Mouse (Mus musculus) heart, postnatal 4 days (tissue): ENCODE measurements around the gene Gm4307. TPM values are rescaled to one million over a fixed set of nuclear protein-coding genes. Genes with fewer than 3 reads are reported as not detected.
A peak's percentile ranks its signal among the peaks of the same experiment; 100 is the strongest.
"Not testable (repeated sequence)": the region's sequence is repeated elsewhere in the genome, so short reads cannot be mapped to it uniquely, and the experiment has no call there.

Source experiments
- DNase-seq: peaks from one replicate; pipeline ENCODE4 v3.0.0; 2021
- total RNA-seq, 2 experiments: library from RNA; stranded (reverse); gene quantifications; 2 replicates each; pipeline ENCODE4 v1.2.3; 2021

Gm4307 gene
- not detected for total RNA-seq

GRCm38 (mm10) chr10:100361038-100361437, at the start of gene Gm4307:
Gene Gm4307, plus strand, starts transcription at chr10:100361338.
- not testable (repeated sequence) for DNase-seq

- not testable (repeated sequence) for DNase-seq
Measured at GRCm38 (mm10) chr10:100335376-100335775, 25.8 kb upstream of the Gm4307 start, which contains the start of gene Gm4301. Gene Gm4301, plus strand, starts transcription at chr10:100335676.

DNA sequence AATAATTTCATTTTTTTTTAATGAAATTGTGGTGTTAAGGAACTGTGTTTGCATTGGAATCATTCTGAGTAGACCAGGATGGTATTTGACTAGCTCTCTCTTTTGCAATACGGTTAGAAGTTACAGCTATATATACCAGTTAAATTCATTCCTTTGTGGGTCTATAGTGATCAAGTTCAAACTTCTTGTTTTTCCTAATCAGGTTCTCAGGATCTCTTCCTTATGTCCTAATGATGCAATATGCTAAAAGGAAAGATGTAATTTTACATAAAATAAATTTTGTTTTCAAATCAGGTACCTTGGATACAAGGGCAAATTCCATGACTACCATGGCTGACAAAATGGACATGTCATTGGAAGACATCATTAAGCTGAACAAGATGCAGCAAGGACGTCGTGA, 20.6 kb upstream of the Gm4307 start, which contains the start of gene Gm4302:
TSS of gene Gm4302 (plus strand) at position 301 of the 400 bp plus-strand sequence.
- not testable (repeated sequence) for DNase-seq

DNA sequence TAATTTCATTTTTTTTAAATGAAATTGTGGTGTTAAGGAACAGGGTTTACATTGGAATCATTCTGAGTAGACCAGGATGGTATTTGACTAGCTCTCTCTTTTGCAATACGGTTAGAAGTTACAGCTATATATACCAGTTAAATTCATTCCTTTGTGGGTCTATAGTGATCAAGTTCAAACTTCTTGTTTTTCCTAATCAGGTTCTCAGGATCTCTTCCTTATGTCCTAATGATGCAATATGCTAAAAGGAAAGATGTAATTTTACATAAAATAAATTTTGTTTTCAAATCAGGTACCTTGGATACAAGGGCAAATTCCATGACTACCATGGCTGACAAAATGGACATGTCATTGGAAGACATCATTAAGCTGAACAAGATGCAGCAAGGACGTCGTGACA, 15.5 kb upstream of the Gm4307 start, which contains the start of gene Gm4303:
TSS of gene Gm4303 (plus strand) at position 301 of the 400 bp plus-strand sequence.
- DNase-seq = not testable (repeated sequence)

DNA sequence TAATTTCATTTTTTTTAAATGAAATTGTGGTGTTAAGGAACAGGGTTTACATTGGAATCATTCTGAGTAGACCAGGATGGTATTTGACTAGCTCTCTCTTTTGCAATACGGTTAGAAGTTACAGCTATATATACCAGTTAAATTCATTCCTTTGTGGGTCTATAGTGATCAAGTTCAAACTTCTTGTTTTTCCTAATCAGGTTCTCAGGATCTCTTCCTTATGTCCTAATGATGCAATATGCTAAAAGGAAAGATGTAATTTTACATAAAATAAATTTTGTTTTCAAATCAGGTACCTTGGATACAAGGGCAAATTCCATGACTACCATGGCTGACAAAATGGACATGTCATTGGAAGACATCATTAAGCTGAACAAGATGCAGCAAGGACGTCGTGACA, 10.3 kb upstream of the Gm4307 start, which contains the start of gene Gm4305:
TSS of gene Gm4305 (plus strand) at position 301 of the 400 bp plus-strand sequence.
- DNase-seq = not testable (repeated sequence)

DNA sequence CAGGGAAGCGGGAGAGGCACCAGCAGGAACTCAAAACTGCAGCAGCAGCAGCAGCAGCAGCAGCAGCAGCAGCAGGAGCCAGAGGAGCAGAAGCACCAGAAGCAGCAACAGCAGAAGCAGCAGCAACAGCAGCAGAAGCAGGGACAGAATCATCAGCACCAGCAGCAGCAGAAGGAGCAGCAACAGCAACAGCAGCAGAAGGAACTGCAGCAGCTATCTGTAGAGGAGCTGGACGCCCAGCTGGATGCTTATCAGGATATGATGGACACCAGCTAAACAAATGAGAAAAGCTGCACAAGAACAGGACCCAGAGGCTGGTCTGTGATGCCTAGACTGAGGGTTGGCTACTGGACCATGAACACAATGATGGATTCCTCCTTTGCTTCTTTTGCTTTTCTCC, 4.3 kb upstream of the Gm4307 start:
- peak; percentile 9 for DNase-seq

DNA sequence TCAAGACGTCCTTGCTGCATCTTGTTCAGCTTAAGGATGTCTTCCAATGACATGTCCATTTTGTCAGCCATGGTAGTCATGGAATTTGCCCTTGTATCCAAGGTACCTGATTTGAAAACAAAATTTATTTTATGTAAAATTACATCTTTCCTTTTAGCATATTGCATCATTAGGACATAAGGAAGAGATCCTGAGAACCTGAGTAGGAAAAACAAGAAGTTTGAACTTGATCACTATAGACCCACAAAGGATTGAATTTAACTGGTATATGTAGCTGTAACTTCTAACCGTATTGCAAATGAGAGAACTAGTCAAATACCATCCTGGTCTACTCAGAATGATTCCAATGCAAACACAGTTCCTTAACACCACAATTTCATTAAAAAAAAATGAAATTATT, 21.3 kb downstream of the Gm4307 start, which contains the start of gene Gm4312:
TSS of gene Gm4312 (minus strand) at position 101 of the 400 bp plus-strand sequence.
- not testable (repeated sequence) for DNase-seq

DNA sequence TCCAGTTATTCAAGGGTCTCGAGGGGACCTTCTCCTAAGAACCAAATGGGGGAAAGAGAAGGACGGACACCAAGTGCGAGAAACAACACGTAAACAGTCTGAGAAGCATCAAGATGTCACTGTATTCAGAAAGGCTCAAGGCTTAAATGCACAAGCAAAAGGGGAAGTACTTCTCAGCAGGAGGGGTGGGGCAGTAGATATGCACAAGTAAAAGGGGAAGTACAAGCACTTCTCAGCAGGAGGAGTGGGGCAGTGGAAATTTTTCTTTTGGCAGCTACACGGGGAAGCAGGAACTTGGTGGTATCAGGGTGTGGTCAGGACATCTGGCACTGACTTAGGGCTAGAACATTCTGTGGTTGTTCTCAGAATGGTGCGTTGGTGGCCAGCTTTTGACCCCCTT, 41.2 kb downstream of the Gm4307 start:
- DNase-seq = not testable (repeated sequence)

Other genes starting within 250 kb of the Gm4307 start
- not detected for gene Gm4301, start 25.7 kb upstream of the Gm4307 start, total RNA-seq
- not detected for gene Gm4302, start 20.5 kb upstream of the Gm4307 start, total RNA-seq
- gene Gm4303, start 15.4 kb upstream of the Gm4307 start, total RNA-seq = not detected
- gene Gm4305, start 10.2 kb upstream of the Gm4307 start, total RNA-seq = not detected
- gene Gm4312, start 21.2 kb downstream of the Gm4307 start, total RNA-seq = not detected
- 10 to 100 TPM; 23.1 to 28.4 TPM for gene Tmtc3, start 126.0 kb downstream of the Gm4307 start, total RNA-seq
- 1 to 10 TPM; 3.9 to 5.2 TPM for gene Cep290, start 126.2 kb downstream of the Gm4307 start, total RNA-seq
- gene 4930430F08Rik, start 229.1 kb downstream of the Gm4307 start, total RNA-seq = 1 to 10 TPM; 4.3 to 4.5 TPM
- gene 1700017N19Rik, start 229.1 kb downstream of the Gm4307 start, total RNA-seq = not detected